In the genomic region with DNA sequence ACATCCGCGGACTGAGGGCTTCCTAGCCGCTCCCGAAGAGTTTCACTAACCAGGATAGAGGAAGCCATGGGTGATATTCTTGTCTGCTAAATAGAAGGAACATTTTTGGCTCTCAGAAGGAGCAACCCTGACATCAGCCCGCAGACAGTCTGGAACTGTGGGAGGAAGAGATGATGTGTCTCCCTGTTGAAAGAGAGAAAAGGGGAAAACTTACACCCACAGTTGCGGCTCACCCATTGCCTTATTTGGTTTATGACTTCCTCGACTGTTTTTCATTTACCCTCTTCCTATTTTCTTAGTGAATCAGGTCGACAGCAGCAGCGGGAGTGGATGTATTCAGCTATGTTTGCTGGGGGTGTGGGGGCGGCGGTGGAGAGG, we compare ENCODE assay signal across 12 mouse cellular contexts.
A peak's percentile ranks its signal among the peaks of the same experiment; 100 is the strongest.
DNase-seq lines count a peak whose midpoint lies in the region; ATAC-seq lines count a peak whose summit lies in the region.
"Had no signal": no experiment of that assay in that cellular context is flagged by ENCODE, and none has a peak within 500 bp of the region (broad histone marks: within the 10 kb centered on the region; RNA-seq: fewer than 3 reads in every experiment).

No protein-coding gene starts in this region.

- no peaks in the 10 kb centered on the region for H3K36me3 ChIP-seq in heart, embryonic 16.5 days (ENCODE audit: control insufficient read depth, insufficient read depth)
- no peaks in the 10 kb centered on the region for H3K36me3 ChIP-seq in stomach, embryonic 15.5 days
- no peaks in the 10 kb centered on the region for H3K36me3 ChIP-seq in forebrain, embryonic 13.5 days (ENCODE audit: poor library complexity, severe bottlenecking)
- H3K36me3 ChIP-seq: midbrain, embryonic 13.5 days had no signal

- intact Hi-C loops in heart, postnatal 25 days (cut with DNase I): no loop called here

- no peaks in the 10 kb centered on the region for H3K4me1 ChIP-seq in heart, embryonic 16.5 days (ENCODE audit: control insufficient read depth, insufficient read depth, low read length)
- H3K4me1 ChIP-seq in stomach, embryonic 15.5 days: peaks cover 5% of the 10 kb centered on the region; the same call in 1 of the 2 replicates
- no peaks in the 10 kb centered on the region for H3K4me1 ChIP-seq in forebrain, embryonic 13.5 days
- H3K4me1 ChIP-seq: midbrain, embryonic 13.5 days had no signal

- DNase-seq in heart, postnatal 25 days (ENCODE audit: low spot score): no peak
- peak; percentile 23 for DNase-seq in right cerebral cortex, postnatal 25 days
- DNase-seq in right cerebral cortex, postnatal 14 days: no peak
- DNase-seq in fibroblast of lung, adult 2 months (ENCODE audit: low read depth): peak; percentile 59
- DNase-seq in adrenal gland, adult 18-20 months (ENCODE audit: low spot score in 2 of 2): no peak
- DNase-seq: thymus, postnatal 25 days had no signal

- no peaks in the 10 kb centered on the region for H3K27me3 ChIP-seq in heart, embryonic 16.5 days (ENCODE audit: control insufficient read depth, insufficient read depth, low read length)
- H3K27me3 ChIP-seq in stomach, embryonic 15.5 days (replicated peaks): no peaks in the 10 kb centered on the region
- no peaks in the 10 kb centered on the region for H3K27me3 ChIP-seq in forebrain, embryonic 13.5 days
- H3K27me3 ChIP-seq: midbrain, embryonic 13.5 days had no signal

- no peak overlapping the region; the same call in 1 of the 2 replicates for H3K27ac ChIP-seq in heart, embryonic 16.5 days (ENCODE audit: low read length)
- peak overlapping the region; percentile 23; the same call in 1 of the 2 replicates for H3K27ac ChIP-seq in stomach, embryonic 15.5 days
- H3K27ac ChIP-seq in forebrain, embryonic 13.5 days: no peak overlapping the region
- H3K27ac ChIP-seq: hindbrain, postnatal 0 days; midbrain, embryonic 13.5 days had no signal

- 68% methylated on average over 11 of the region's 11 CpGs for WGBS in heart, embryonic 16.5 days
- WGBS in stomach, embryonic 15.5 days: 72% methylated on average over 11 of the region's 11 CpGs
- WGBS in forebrain, embryonic 13.5 days: 86% methylated on average over 11 of the region's 11 CpGs

- H3K9ac ChIP-seq in heart, embryonic 16.5 days (ENCODE audit: low read length): no peak overlapping the region
- no peak overlapping the region for H3K9ac ChIP-seq in stomach, embryonic 15.5 days
- no peak overlapping the region for H3K9ac ChIP-seq in forebrain, embryonic 13.5 days
- H3K9ac ChIP-seq: lung, embryonic 14.5 days; midbrain, embryonic 13.5 days had no signal

- no peaks in the 10 kb centered on the region for H3K9me3 ChIP-seq in heart, embryonic 16.5 days (replicated peaks; ENCODE audit: control insufficient read depth, low read length)
- H3K9me3 ChIP-seq in stomach, embryonic 15.5 days: no peaks in the 10 kb centered on the region
- no peaks in the 10 kb centered on the region for H3K9me3 ChIP-seq in forebrain, embryonic 13.5 days (replicated peaks)
- H3K9me3 ChIP-seq: midbrain, embryonic 13.5 days had no signal

- peak overlapping the region; percentile 34 for H3K4me2 ChIP-seq in heart, embryonic 16.5 days (ENCODE audit: low read depth, low read length)
- H3K4me2 ChIP-seq in stomach, embryonic 15.5 days: no peak overlapping the region
- no peak overlapping the region for H3K4me2 ChIP-seq in forebrain, embryonic 13.5 days
- H3K4me2 ChIP-seq: lung, embryonic 14.5 days; midbrain, embryonic 13.5 days had no signal

- ATAC-seq in heart, embryonic 16.5 days (replicated peaks; ENCODE audit: extremely low read depth, insufficient read depth, low FRiP score): 0 out of 2 replicates have a peak, but pooled peaks have one; percentile 10
- ATAC-seq in stomach, embryonic 15.5 days (ENCODE audit: insufficient read depth, low FRiP score, low read depth): no peak
- ATAC-seq in forebrain, embryonic 13.5 days: no peak
- ATAC-seq: hindbrain, postnatal 0 days; midbrain, embryonic 13.5 days had no signal

- H3K4me3 ChIP-seq in heart, embryonic 16.5 days (ENCODE audit: low read length): no peak overlapping the region; the same call in 1 of the 2 replicates
- no peak overlapping the region for H3K4me3 ChIP-seq in stomach, embryonic 15.5 days (replicated peaks)
- no peak overlapping the region for H3K4me3 ChIP-seq in forebrain, embryonic 13.5 days
- H3K4me3 ChIP-seq: midbrain, embryonic 13.5 days had no signal

Comparison
In these comparisons a context has a peak if more than half of its experiments do, and no peak if none do; other contexts are left out.
1. DNase-seq: peak in right cerebral cortex, postnatal 25 days (single experiment) and fibroblast of lung, adult 2 months (single experiment); none in heart, postnatal 25 days (single experiment), right cerebral cortex, postnatal 14 days (single experiment) and adrenal gland, adult 18-20 months (0 of 2).